Comparison of ENCODE assay signal across 9 mouse cellular contexts in the genomic region with DNA sequence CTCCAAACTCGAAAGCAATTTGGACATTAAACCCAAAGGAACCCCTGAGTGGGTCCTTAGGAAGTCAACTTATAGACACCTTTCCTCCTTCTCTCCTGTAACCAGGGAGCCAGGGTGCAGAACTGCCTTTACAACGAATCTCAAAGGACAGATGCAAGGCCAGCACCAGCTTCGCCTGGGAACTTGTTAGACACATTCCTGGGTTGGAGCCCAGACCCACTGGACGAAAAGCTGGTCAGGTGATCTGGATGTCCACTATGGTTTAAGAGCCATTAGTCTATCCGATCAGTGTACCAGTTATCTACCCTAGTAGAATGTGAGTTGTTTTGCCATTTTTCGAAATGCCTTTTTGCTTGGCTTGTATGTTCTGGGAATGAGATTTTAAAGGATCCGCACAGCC. TPM values are rescaled to one million over a fixed set of nuclear protein-coding genes. Genes with fewer than 3 reads are reported as not detected.
"Had no signal": no experiment of that assay in that cellular context is flagged by ENCODE, and none has a peak within 500 bp of the region (broad histone marks: within the 10 kb centered on the region; RNA-seq: fewer than 3 reads in every experiment).

No protein-coding gene starts in this region.

- H3K27ac ChIP-seq: limb, embryonic 15.5 days; liver, embryonic 14.5 days; neural tube, embryonic 12.5 days; stomach, postnatal 0 days had no signal

- H3K4me3 ChIP-seq: limb, embryonic 15.5 days; neural tube, embryonic 12.5 days had no signal

- H3K36me3 ChIP-seq: limb, embryonic 15.5 days; neural tube, embryonic 12.5 days had no signal

- H3K4me1 ChIP-seq: limb, embryonic 15.5 days; neural tube, embryonic 12.5 days had no signal

- H3K4me2 ChIP-seq: limb, embryonic 15.5 days; neural tube, embryonic 12.5 days had no signal

- H3K27me3 ChIP-seq: limb, embryonic 15.5 days; neural tube, embryonic 12.5 days had no signal

- H3K9ac ChIP-seq: limb, embryonic 15.5 days; liver, embryonic 14.5 days; neural tube, embryonic 12.5 days had no signal

- DNase-seq: kidney, postnatal 25 days; layer of hippocampus, postnatal 36 days; lung, adult 18-20 months; midbrain, embryonic 14.5 days; thymus, postnatal 14 days had no signal

- H3K9me3 ChIP-seq: limb, embryonic 15.5 days; neural tube, embryonic 12.5 days had no signal

RNA-seq across cellular contexts. Expression of a gene that starts 41.7 kb away (rescaled TPM):
- polyA plus RNA-seq: midbrain, embryonic 14.5 days; neural tube, embryonic 12.5 days had no signal
